Mouse (Mus musculus): ENCODE data around the gene Hsf2bp.

Gene Hsf2bp

DNA sequence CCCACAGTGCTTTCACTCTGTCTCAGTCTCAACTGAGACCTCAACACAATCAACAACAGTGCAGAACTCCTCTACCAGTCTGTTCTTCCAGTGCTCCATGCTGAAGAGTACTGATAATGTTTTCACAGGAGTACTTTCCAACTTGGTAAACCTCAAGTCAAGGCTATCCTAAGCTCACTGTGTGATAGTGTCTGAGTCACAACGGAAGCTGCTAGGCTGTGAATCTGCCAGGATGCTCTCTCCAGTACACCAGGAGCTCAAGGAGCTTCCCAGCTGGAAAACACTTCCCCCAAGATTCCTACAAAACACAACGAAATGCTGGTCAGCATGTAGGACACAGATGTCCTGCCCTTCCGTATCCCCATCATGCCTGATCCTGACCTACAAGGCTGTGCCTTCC lies 7.8 kb downstream of the Hsf2bp start:
- DNase-seq: no peak

DNA sequence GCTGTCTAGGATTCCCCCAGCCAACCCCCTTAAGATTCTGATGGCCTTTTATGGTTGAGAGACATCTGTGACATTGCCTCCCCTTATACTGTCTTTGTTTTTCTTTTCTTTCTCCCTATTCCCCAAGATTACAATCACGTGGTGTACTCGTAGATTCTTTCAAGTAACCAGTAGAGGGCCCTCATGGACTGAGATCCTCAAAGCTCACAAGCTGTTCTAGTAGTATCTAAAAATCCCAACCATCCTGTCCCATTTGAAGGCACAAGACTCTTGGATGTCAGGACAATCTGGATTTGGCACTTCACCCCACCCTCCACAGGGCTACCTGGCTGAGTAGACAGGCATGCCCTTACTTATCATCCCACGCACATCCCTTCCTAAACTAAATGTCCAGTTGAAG lies 8.5 kb downstream of the Hsf2bp start:
- DNase-seq: no peak

DNA sequence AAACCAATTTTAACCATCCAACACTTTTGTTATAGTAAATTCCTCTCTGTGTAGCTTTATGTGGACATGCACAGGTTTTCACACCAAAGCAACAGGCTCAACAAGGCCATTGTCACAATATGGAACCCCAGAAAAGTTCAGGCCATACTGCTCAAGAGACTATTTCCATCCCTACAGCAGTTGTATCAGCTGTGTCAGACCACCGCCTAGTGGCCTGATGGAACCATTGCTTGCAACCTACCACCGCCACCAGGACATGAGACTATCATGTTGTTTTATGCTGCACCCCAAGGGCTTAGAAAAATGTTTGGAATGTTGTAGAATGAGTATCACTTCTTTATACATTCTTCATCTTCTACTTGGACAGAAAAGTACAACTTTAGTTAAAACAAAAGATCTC lies 10.8 kb downstream of the Hsf2bp start:
- DNase-seq: peak; percentile 61

DNA sequence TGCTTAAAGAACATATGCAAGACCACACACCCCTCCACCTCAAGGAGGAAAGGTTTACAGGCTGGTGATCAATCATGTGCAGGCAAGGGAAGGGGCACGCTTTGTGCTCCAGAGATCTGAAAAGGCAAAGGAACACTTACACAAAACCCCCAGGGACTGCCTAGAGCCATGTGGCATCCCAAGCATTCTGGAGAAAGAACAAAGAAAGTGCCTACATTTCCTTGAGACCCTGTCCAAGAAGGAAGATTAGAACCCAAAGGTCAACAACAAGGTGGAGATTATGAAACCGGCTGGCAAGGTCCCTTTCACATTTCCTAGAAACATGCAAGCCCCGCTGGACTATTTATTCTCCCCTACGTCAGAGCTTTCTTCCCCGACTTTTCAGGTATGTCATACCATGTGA lies 11.5 kb downstream of the Hsf2bp start:
- DNase-seq: no peak

DNA sequence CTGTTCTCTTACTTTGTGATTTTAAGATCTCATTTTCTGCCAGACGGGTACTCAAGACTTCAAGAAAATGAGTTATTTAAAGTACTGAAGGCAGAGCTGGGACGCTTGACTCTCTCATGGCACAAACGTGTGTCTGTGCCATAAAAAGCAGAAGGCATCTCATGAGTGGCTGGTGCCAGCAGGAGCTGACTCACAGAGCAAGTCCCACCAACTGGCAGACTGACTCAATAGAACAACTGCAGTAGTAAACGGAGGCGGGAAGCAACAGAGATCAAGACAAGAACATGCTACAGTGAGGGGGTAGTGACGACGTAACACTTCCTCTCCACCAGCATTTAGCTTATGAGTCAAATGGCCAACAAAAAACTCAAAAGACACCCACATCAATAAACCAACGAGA lies 13.1 kb downstream of the Hsf2bp start:
- DNase-seq: peak; percentile 84

DNA sequence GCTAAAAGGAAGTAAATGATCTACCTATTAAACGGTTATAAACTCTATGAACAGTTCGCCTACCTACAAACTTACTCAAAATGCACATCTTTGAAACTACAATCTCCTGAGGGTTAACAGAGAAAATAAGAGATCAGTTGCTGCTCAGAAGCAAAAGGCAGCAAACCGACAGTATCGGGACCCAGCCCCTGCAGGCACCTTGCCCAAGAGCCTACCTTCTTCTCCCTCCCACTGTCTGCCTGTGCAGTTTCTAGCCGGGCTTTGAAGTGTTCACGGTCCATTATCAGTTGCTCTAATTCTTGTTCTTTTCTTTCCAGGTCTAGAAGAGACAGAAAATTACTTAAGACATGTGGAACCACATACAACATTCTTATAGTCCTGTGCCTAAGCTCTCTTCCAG lies 13.6 kb downstream of the Hsf2bp start:
- no peak for DNase-seq

DNA sequence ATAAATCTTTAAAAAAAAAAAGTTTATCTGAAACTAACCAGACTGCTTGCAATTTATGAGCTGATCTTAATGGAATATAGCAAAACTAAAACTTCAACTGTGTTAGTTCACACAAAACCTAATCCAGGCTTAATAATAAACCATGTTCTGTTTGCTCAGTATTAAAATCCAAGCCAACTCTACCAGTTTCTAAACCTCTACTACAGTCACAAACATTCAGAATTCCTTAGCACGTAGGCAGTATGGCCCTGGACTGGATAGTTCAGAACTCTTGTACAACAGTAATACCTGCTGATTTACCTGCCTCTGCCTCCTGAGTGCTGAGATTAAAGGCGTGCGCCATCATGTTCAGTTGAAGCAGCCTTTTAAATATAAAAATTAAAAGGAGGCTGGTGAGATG lies 14.2 kb downstream of the Hsf2bp start:
- no peak for DNase-seq

DNA sequence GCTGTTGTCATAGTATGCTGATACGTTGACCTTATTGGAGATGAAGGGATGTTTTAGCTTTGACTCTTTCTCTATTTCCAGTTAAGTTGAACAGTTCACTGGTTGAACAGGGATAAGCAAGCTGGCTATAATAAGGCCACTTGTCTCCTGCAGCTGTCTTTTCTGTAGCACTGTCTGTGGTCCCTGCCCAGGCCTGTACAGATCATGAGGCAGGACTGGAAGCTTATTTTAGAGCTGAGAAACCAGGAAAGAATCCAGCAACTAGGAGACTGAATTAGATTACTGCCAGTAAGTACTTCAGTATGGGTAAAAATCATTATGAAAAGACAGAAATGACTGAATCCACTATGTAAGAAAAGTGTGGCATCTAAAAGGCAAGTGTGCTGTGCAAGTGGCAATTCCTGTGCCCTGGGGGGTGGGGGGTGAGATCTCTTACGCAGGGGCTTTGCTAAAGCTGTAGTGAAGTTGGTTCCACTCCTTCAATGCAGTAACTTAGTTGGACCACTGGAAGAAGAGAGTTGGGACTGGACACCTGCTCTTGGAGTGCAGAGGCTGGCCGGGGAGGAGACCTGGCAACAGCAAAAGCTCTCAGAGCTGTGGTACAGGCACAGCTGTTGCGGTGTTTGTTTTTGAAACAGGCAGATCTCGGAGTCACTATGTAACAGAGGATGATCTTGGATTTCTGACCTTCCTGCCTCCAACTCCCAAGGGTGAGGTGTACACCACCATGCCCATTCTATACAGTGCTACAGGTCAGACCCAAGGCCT lies 17.8 kb downstream of the Hsf2bp start:
- no peak for DNase-seq

DNA sequence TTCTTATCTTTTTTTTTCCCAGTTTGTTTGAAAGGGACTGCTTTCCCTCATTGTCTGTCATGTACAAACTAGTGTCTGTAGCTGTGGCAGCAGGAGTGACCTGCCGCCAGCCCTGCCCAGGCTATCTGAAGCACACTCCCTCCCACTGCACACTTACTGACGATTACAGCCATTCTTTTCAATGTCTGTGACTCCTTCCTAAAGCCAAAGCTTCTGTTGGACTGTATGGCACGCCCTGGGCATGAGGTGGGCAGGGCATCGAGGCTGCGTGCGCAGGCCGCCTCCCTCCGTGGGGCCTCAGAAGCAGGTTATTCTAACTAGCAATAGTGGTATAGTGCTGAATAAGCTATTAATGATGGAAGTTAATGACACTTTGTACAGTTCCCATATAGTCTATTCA lies 19.7 kb downstream of the Hsf2bp start:
- DNase-seq: no peak

DNA sequence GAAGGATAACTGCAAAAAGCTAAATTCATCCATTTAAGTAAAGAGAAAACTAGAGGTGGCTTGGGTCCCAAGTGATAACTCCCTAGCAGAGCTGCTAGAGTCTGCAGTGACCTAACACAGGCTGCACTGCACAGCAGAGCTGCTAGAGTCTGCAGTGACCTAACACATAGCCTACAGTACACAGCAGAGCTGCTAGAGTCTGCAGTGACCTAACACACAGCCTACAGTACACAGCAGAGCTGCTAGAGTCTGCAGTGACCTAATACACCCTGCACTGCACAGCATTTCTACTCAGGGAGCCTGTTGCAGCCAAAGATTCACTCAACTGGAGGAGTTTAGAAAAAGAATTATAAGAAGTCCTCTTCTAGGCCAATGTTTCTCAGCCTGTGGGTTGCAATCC lies 22.5 kb downstream of the Hsf2bp start:
- no peak for DNase-seq

DNA sequence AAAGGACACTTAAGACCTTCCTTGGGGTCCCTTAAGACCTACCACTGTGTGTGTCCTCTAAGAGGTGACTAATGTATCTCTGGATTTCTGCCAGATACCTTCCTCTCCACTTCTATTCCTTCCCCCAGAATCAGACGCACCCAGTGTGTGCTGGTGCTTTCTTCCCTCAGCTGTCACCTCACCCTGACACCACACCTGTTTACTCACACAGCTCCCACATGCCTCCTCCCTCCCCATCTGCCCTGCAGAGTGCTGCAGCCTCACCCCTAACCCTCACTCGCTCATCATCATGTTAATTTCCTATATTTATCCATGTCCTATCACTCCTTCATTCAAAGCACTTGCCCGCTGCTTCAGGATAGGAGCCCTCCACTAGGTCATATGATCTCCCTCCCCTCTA lies 23.9 kb downstream of the Hsf2bp start:
- DNase-seq: no peak

DNA sequence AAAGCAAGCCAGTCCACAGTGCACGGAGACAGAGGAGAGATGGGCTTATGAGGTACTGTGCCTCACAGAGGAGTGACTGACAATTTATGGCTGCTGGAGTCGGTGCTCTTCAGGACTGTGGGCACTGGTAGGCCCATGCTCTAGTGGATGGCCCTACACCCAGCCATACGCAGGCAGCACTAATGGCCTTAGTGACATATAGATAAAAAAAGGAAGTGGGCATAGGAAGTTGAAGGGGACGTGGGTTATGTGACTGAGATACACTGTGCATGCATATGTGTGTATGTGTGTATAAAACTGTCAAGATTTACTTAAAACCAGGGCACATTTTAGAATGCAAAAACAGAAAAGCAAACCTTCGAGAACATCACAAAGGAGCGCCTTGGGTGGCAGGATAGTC lies 24.5 kb downstream of the Hsf2bp start:
- DNase-seq: no peak

DNA sequence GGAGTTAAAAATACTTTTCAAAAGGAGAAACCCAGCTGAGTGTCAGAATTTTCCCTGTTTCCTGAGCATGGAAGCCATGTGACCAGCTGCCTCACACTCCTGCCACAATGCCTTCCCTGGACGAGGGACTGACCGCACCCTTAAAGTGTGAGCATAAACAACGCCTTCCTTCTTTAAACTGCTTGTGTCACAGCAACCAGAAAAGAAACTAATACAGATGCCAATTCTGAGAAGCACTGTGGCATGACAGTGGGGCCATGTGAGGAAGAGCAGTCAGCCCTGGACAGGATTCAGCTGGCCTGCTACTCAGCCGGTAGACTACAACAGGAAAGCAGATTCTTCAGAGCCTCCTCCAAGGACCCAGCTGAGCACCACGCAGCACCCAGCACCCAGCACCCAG lies 29.3 kb downstream of the Hsf2bp start:
- no peak for DNase-seq

DNA sequence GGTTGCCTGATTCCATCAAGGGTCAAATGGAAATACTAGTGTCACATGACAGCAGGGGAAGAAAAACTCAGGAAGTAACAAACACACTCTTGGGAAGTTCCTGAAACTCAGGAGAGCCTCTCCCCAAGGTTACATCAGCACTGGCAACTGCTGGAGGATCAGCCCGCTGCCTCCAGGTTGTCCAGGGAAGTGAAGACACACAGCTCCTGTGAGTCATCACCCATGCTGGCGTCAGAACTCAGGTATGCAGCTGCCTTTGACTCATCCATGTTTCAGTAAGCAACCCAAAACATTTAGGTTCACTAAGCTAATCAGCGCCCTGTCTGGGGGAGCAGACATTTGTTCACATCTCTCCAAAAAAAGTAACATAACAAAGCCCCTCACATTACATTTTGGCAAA lies 32.9 kb downstream of the Hsf2bp start:
- no peak for DNase-seq

DNA sequence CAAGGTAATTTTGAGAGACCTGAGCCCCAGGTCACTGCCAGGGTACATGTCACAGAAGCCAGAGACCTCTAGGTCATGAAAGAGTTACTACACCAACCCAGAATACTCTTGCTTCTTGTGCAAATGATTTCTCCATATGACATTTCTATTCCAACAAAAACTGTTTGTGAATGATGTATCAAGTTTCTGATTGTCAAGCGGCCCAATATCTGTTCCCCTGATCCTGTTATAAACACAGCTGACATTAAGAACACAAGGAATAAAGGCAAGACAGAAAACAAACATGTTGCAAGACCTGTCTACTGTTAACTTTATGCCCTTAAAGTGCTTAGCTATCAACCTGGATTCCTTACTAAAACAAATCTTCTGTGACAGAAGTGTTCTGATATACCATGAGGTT lies 37.8 kb downstream of the Hsf2bp start:
- no peak for DNase-seq

DNA sequence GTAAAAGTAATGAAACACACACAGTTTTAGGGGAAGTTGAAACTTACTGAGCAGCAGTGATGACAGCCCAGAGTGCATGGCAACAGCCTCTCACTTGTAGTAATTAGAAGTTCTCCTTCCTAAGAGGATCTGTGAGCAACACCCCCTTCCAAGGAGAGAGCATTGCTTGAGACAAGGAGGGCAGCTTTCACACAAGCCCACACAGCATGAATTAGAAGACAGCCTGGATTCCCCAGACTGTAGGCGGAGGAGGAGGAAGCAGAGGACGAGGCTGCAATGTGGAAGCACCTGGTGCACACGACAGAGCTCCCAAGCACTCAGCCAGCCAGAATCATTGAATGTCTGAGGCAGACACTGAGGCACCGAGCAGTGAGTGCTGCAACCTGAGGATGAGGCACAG lies 39.8 kb downstream of the Hsf2bp start:
- DNase-seq: peak; percentile 23

DNA sequence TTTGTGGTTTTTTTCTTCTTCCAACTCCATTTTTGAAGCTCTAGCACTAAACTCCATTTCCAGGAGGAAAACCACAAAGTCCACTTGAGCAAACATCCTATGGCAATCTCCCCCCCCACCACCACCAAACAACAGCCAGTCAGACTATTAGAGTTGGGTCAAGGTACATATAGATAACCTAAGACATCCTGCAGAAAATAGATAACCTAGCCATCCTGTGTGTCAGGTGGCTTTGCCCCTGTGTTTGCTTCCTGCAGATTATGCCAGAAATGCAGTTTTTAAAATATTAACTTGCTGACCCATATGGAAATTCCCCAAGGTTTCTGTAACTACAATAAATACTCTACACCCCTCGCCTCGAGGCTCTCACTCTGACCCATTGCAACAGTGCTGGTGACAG lies 40.4 kb downstream of the Hsf2bp start:
- no peak for DNase-seq

DNA sequence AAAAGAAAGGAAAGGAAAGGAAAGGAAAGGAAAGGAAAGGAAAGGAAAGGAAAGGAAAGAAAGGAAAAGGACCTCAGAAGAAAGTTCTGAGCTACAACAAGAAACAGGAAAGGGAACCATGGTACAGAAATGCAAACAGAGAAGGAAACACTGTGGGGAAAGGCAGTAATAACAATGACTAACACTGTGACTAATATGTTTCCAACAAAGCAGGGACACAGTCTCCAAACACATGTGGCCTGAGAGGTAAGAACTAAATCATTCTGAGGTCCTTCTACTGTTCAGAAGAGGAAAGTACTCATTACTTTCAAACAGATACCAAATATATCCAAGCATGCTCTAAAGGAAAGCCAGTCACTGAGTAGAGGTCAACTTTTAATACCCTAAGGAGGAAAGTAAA lies 42.0 kb downstream of the Hsf2bp start:
- no peak for DNase-seq

DNA sequence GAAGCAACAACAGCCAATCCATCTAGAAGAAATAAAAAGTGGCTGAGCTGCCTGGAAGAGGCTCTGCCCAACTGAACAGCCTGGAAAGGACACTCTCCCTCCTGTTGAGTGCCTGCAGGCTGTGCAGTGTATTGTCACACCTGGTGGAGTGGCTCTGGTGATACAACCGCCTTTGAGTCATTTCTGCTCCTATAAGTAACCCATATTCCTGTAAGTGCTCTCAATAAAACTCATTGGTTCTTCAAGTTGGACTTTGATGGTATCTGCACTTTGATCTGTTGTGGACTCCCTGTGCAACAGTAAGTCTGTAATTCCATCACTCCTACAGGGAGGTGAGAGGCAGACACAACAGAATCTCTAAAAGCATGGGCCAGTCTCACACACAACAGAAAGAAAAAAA lies 42.8 kb downstream of the Hsf2bp start:
- no peak for DNase-seq

DNA sequence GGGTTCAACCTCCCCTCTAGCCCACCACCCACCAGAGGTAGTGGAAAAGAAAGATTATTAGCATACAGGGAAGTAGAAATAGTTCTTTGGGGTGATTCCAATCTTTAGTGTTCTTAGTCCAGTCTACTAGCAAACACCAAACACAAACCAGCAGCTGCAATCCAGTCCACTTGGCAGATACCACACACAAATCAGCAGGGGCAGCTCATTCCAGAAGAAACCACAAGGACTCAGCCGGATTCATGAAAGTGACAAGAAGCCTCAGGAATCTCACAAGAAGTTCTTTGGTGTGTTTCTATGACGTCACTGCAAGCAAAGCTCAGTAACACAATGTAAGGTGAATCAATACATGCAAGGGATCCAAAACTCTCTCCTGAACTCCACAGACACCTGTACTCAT lies 44.1 kb downstream of the Hsf2bp start:
- DNase-seq: no peak

DNA sequence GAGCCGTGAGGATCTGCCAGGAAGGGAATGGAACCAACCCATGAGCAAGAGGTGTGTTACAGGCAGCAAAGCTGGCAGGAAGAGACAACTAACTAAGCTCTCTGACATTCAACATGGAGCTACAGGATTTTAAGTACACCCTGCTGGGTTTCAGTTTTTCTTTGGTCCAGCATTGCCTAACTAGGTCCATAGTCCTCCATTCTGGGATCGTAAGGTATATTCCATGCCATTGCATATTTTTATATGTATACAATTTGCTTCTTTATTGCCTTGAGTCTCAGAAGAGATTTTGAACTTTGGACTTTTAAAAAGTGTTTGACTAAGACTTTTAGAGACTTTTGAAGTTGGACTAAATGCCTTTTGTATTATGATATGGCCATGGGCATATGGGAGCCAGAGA lies 47.1 kb downstream of the Hsf2bp start:
- no peak for DNase-seq

DNA sequence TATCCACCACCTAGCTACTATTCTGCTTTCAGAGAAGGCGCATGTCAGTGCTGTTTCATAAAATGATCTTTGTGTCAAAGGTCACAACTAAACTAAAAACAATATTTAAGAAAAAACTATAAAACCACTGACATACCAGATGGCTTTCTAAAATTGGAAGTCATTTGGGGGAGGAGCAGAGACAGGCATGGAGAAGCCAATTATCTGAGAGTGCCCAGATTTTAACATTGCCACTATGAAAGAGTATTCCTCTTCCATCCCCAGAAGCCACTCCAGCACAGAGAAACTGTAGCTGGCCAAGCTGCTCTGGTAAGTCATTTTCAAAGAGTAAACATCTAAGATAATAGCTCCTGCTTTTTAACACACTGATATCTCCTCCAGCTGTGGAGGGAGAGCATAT lies 49.2 kb downstream of the Hsf2bp start:
- no peak for DNase-seq

DNA sequence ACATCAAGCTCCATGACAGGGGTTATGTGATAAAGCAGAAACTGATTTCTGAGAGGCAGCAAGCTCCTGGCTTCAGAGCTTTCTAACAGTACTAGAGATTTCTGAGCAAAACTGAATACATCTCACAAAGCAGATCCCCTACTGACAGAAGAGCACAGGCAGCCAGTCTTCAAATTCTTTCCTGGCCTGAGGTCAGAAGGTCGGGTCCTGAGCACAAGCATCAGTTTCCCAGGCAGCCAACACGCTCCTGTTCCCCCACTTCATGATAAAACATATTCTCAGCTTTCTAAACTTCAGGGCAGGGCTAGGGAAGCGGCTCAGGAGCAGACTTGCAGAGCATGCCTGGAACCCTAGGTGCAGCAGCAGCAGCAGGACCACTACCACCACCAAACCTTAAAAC lies 52.7 kb downstream of the Hsf2bp start:
- DNase-seq: no peak

DNA sequence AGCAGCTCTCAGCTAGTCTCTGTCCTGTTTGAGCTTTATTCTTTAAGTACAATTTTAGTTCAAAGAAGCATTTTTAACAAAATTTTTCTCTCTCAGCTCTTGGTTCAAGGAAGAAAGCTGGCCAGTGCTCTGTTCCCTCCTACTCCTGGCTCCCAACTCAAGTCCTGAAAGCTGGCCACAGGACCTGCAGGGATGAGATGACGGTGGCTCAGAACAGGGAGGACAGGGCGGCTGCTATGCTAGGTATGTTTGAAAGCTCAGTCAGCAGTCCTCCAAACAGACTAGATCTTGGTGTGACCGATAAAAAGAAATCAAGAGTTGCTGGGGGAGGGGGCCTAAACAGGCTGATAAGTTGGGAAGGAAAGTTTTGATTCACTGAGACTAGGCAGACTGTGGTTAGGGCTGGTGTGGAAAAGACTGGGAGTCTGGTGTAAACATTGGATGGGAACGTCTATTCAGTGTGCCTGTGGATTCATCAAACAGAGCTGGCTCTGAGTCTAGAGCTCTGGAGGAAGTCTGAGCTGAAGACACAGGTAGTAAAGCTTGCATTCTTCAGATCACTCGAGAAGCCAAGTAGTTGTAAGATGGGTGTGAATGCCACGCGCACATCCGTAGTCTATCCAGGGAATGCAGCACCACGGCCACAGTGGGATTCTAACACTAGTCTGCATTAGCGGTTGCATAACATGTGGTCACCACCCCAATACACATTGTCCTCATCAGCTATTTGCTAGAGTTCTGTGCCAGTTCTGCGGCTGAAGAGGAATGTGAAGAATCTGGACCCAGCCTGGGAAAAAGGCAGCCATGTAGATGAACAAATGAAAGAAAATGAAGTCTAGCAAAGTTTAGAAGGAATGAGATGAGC lies 53.6 kb downstream of the Hsf2bp start:
- no peak for DNase-seq

DNA sequence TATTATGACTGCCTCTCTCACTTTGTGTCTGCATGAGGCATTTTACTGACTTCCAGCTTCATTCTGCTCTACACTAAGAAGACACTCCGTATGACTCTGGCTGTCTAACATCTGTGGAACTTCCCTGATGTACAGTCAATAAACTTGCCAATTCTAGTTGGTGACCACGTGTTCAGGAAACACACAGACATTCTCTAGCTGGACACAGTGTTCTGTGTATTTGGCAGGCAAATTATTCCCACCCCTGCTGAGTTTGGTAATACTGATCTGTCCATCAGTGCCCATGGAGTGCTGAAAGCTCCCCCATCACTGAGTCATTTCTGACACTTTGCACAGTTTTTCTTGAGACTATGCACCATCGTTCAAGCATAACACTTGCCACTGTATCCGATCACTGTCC lies 56.3 kb downstream of the Hsf2bp start:
- DNase-seq: no peak
